Mouse (Mus musculus) thymus, adult 2 months (tissue): ENCODE measurements around the gene Grip1. TPM values are rescaled to one million over a fixed set of nuclear protein-coding genes. Genes with fewer than 3 reads are reported as not detected.

ENCODE experiments used
- DNase-seq: peaks from one replicate; pipeline ENCODE4 v3.0.0; 2021
- H3K27ac ChIP-seq: fragments of 200-500 bp; 2 replicates; pipeline ENCODE4 v1.5.1; 2012; ENCODE audit warnings: low read length, control low read depth; ENCODE audit not compliant: control insufficient read depth, insufficient read depth
- H3K27me3 ChIP-seq: fragments of 200-500 bp; 2 replicates; pipeline ENCODE4 v1.6.1; 2012; ENCODE audit warnings: mild to moderate bottlenecking, low read length, moderate library complexity, mixed read lengths; ENCODE audit not compliant: control insufficient read depth, insufficient read depth
- H3K36me3 ChIP-seq: fragments of 200-500 bp; 2 replicates; pipeline ENCODE4 v1.6.1; 2012; ENCODE audit warnings: mild to moderate bottlenecking, low read length, moderate library complexity; ENCODE audit not compliant: control insufficient read depth, insufficient read depth
- H3K4me1 ChIP-seq: fragments of 200-500 bp; replicated peaks from 2 replicates; pipeline ENCODE4 v1.6.1; 2012; ENCODE audit warnings: low read length; ENCODE audit not compliant: control insufficient read depth, insufficient read depth
- H3K4me3 ChIP-seq: fragments of 200-500 bp; 2 replicates; pipeline ENCODE4 v1.5.1; 2012; ENCODE audit warnings: mild to moderate bottlenecking, low read length, control low read depth, moderate library complexity; ENCODE audit not compliant: control insufficient read depth, insufficient read depth
- CTCF ChIP-seq: fragments of 200-500 bp; IDR thresholded peaks from 2 replicates; pipeline ENCODE4 v1.5.1; 2012; ENCODE audit warnings: mild to moderate bottlenecking, control low read depth, low read length, moderate library complexity, borderline replicate concordance; ENCODE audit not compliant: control insufficient read depth, poor library complexity, insufficient read depth; ENCODE audit errors: extremely low read depth
- POLR2A ChIP-seq: fragments of 200-500 bp; IDR thresholded peaks from 2 replicates; pipeline ENCODE4 v1.6.1; 2012; ENCODE audit warnings: mild to moderate bottlenecking, low read length, control low read depth, moderate library complexity; ENCODE audit not compliant: control insufficient read depth, poor library complexity, insufficient read depth; ENCODE audit errors: extremely low read depth
- WGBS: fragments of 180-500 bp; shearing (Covaris S2); methylation state at CpG from one replicate; pipeline ENCODE4 v1.1.7; 2018; 5-methylcytosine and 5-hydroxymethylcytosine counted together
- polyA plus RNA-seq: library from polyadenylated mRNA; depleted of rRNA; stranded (reverse); fragments of >200 nt; gene quantifications from 2 replicates; pipeline ENCODE4 v1.2.3, GENCODE M21; 2012

Gene Grip1
- polyA plus RNA-seq, 1 experiment = 0.47 TPM

DNA sequence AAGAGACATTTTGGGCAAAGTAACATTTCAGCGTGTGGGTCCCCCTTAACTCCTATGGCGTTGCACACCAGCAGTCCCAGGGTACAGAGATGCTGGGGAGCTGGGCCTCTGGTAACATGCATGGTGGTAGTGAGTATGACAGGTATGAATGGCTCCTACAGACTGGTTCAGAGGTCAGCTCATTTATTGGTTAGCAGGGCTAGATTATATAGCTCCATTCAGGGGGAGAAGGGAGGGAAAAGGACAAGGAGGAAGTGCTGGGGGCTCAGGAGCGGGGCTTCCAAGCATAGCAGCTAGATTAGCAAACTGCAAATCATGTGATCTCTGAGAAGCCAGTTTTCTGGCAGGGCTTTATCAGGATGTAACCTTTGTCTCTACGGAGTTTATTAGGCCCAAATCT is 544.8 kb downstream of the Grip1 start:
- Histone ChIP-seq H3K36me3 (no peaks in the 10 kb centered on the region), H3K4me1 (no peaks in the 10 kb centered on the region), H3K27me3 (no peaks in the 10 kb centered on the region), H3K4me3 (no peak overlapping the region), H3K27ac (no peak overlapping the region)
- TF ChIP-seq CTCF (no peak), POLR2A (no peak)
- 78% methylated on average over 4 of the region's 4 CpGs for WGBS
- no peak for DNase-seq

DNA sequence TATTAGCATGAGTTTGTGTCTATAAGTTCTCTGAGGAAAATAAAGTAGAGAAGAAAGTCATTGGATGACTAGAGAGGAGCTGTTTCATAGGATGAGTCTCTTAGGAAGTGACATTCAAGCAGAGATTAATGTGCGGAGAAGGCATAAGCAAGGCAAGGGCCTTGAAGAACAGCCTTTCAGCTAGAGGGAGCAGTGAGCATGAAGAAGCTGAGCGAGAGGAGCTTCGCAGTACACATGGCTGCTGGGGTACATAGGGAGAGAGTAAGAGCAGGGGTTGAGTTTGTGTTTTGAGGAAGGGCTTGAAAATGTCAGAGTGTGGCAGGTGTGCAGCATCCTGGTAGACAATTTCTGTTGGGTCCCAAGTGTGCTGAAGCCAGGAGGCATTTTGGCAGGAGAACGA is 548.5 kb downstream of the Grip1 start:
- H3K4me3 ChIP-seq = no peak overlapping the region
- TF ChIP-seq CTCF = no peak
- TF ChIP-seq POLR2A = no peak
- no peaks in the 10 kb centered on the region for H3K27me3 ChIP-seq
- DNase-seq = no peak
- H3K36me3 ChIP-seq = no peaks in the 10 kb centered on the region
- H3K4me1 ChIP-seq = no peaks in the 10 kb centered on the region
- 92% methylated on average over 4 of the region's 4 CpGs for WGBS
- no peak overlapping the region for H3K27ac ChIP-seq

DNA sequence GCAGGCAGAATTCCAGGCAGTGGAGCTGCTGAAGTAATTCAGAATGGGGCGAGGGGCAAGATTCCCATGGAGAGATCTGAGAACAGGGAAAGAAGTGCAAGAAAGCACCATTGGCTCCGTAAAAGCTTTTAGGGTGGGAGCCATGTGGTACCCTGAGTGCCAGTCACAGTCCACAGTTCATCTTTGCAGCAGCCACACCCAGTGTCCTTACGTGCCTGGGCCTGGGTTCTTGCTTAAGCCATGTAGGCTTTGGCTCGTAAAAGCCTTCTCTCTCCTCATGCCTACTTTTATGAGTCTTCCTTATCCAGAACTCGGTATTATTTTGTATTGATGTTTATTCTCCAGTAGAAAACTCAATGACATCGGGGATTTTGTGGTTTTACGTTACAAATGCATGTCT is 550.5 kb downstream of the Grip1 start:
- Histone ChIP-seq H3K27me3 (no peaks in the 10 kb centered on the region), H3K4me1 (no peaks in the 10 kb centered on the region), H3K4me3 (no peak overlapping the region), H3K27ac (no peak overlapping the region), H3K36me3 (no peaks in the 10 kb centered on the region)
- 93% methylated on average over 7 of the region's 7 CpGs for WGBS
- no peak for TF ChIP-seq CTCF
- DNase-seq = no peak

DNA sequence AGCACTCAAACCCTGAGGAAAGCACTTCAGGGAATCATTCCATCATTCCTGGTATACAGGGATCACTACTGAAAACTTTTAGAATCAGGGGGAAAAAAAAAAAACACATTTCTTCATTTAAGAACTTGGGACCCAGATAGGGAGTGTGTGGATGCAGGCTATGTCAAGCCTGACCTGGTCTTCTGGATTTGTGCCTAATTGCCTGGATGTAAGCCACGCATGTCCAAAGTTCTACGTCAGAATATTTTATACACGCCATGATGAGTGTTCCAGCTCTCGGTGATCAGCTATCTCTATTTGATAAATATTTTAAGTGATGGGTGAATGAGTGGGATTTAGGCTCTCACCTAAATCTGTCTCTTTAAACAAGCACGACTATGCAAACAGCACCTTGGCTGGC is 552.0 kb downstream of the Grip1 start:
- Histone ChIP-seq H3K27ac (no peak overlapping the region), H3K36me3 (no peaks in the 10 kb centered on the region), H3K4me1 (no peaks in the 10 kb centered on the region), H3K27me3 (no peaks in the 10 kb centered on the region), H3K4me3 (no peak overlapping the region)
- TF ChIP-seq CTCF (no peak), POLR2A (no peak)
- 91% methylated on average over 5 of the region's 5 CpGs for WGBS
- no peak for DNase-seq

DNA sequence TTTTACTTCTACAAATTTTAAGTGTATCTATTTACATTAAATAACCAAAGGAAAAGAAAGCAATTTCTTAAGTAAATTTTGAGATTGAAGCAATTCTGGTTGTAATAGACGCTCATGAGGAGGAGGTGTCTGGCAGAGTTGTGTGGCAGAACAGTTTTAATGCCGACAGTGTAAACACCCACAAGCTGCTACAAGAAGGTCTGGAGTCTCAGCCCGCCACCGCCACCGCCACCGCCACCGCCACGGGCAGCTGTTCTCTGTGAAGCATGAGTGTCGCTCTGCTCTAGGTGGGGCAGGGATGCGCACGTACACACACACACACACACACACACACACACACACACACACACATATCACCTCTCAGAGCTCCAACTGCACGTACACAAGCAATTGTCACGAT is 558.7 kb downstream of the Grip1 start:
- H3K4me3 ChIP-seq = no peak overlapping the region
- no peak overlapping the region for H3K27ac ChIP-seq
- no peaks in the 10 kb centered on the region for H3K27me3 ChIP-seq
- TF ChIP-seq CTCF = no peak
- no peak for TF ChIP-seq POLR2A
- WGBS = 92% methylated on average over 13 of the region's 13 CpGs
- no peaks in the 10 kb centered on the region for H3K4me1 ChIP-seq
- no peak for DNase-seq
- H3K36me3 ChIP-seq = no peaks in the 10 kb centered on the region

- Histone ChIP-seq H3K27ac (no peak overlapping the region), H3K4me3 (no peak overlapping the region), H3K36me3 (no peaks in the 10 kb centered on the region), H3K4me1 (no peaks in the 10 kb centered on the region), H3K27me3 (no peaks in the 10 kb centered on the region)
- DNase-seq = no peak
- TF ChIP-seq CTCF (no peak), POLR2A (no peak)
- WGBS = 74% methylated on average over 3 of the region's 3 CpGs
These were observed 561.5 kb downstream of the Grip1 start for GRCm38 (mm10) chr10:120015117-120015516.

GRCm38 (mm10) chr10:120026437-120026836 is 572.8 kb downstream of the Grip1 start:
- no peak overlapping the region for H3K27ac ChIP-seq
- H3K27me3 ChIP-seq = no peaks in the 10 kb centered on the region
- DNase-seq = no peak
- H3K4me1 ChIP-seq = no peaks in the 10 kb centered on the region
- 92% methylated on average over 10 of the region's 10 CpGs for WGBS
- no peaks in the 10 kb centered on the region for H3K36me3 ChIP-seq
- TF ChIP-seq CTCF (no peak), POLR2A (no peak)
- H3K4me3 ChIP-seq = no peak overlapping the region
